8 mouse cellular contexts compared by ENCODE assay signal in genomic region chr9:96980037-96980997, GRCm38 (mm10). TPM values are rescaled to one million over a fixed set of nuclear protein-coding genes. Genes with fewer than 3 reads are reported as not detected.
DNase-seq lines count a peak whose midpoint lies in the region; ATAC-seq lines count a peak whose summit lies in the region.

No protein-coding gene starts in this region.

- no peak for ATAC-seq in heart, embryonic 15.5 days (replicated peaks; ENCODE audit: insufficient number of reproducible peaks, insufficient read depth, low FRiP score, low read depth)
- ATAC-seq in kidney, embryonic 16.5 days (ENCODE audit: low FRiP score, low TSS enrichment), result peak; percentile 44
- peak; percentile 75 for ATAC-seq in neural tube, embryonic 13.5 days (ENCODE audit: low read depth)
- ATAC-seq in granulocyte monocyte progenitor cell, adult 5-6 weeks (replicated peaks; ENCODE audit: poor library complexity, severe bottlenecking), result no peak

- intact Hi-C loops in heart, postnatal 25 days (cut with DNase I), result no loop called here

- WGBS in heart, embryonic 15.5 days, result 48% methylated on average over 10 of the region's 10 CpGs
- 21% methylated on average over 10 of the region's 10 CpGs for WGBS in forebrain, embryonic 10.5 days
- 24% methylated on average over 10 of the region's 10 CpGs for whole genome bisulfite sequencing in kidney, embryonic 16.5 days
- 8% methylated on average over 10 of the region's 10 CpGs for WGBS in neural tube, embryonic 13.5 days

- no peak overlapping the region for H3K4me3 ChIP-seq in heart, embryonic 15.5 days
- peak overlapping the region; percentile 23 for H3K4me3 ChIP-seq in forebrain, embryonic 10.5 days
- H3K4me3 ChIP-seq in kidney, embryonic 16.5 days (ENCODE audit: low read length), result no peak overlapping the region
- no peak overlapping the region for H3K4me3 ChIP-seq in neural tube, embryonic 13.5 days

- H3K4me1 ChIP-seq in heart, embryonic 15.5 days (replicated peaks), result peaks cover 89% of the 10 kb centered on the region
- peaks cover 91% of the 10 kb centered on the region for H3K4me1 ChIP-seq in forebrain, embryonic 10.5 days
- H3K4me1 ChIP-seq in kidney, embryonic 16.5 days (ENCODE audit: insufficient read depth, low read length), result peaks cover 78% of the 10 kb centered on the region
- H3K4me1 ChIP-seq in neural tube, embryonic 13.5 days (replicated peaks), result peaks cover 99% of the 10 kb centered on the region

- no peaks in the 10 kb centered on the region for H3K9me3 ChIP-seq in heart, embryonic 15.5 days (replicated peaks)
- no peaks in the 10 kb centered on the region for H3K9me3 ChIP-seq in forebrain, embryonic 10.5 days
- no peaks in the 10 kb centered on the region for H3K9me3 ChIP-seq in kidney, embryonic 16.5 days (ENCODE audit: low read length)
- H3K9me3 ChIP-seq in neural tube, embryonic 13.5 days, result no peaks in the 10 kb centered on the region

- no peaks in the 10 kb centered on the region for H3K36me3 ChIP-seq in heart, embryonic 15.5 days
- H3K36me3 ChIP-seq in forebrain, embryonic 10.5 days (replicated peaks), result peaks cover 31% of the 10 kb centered on the region
- no peaks in the 10 kb centered on the region for H3K36me3 ChIP-seq in kidney, embryonic 16.5 days (ENCODE audit: insufficient read depth, low read length)
- no peaks in the 10 kb centered on the region for H3K36me3 ChIP-seq in neural tube, embryonic 13.5 days

- H3K4me2 ChIP-seq in heart, embryonic 15.5 days, result no peak overlapping the region
- H3K4me2 ChIP-seq in kidney, embryonic 16.5 days (replicated peaks; ENCODE audit: low read depth, low read length), result 0 out of 2 replicates have a peak overlapping the region, but pooled peaks have one; percentile 16
- H3K4me2 ChIP-seq in neural tube, embryonic 13.5 days, result peak overlapping the region; percentile 28

- DNase-seq in heart, postnatal 25 days (ENCODE audit: low spot score), result no peak
- peak; percentile 84 for DNase-seq in forebrain, embryonic 10.5 days (ENCODE audit: extremely low spot score, low spot score)
- no peak for DNase-seq in testis, postnatal 14 days (ENCODE audit: low spot score)
- no peak for DNase-seq in thymus, postnatal 0 days (ENCODE audit: low spot score)

- H3K9ac ChIP-seq in heart, embryonic 15.5 days, result no peak overlapping the region
- peak overlapping the region; percentile 44; the same call in 1 of the 2 replicates for H3K9ac ChIP-seq in kidney, embryonic 16.5 days (replicated peaks; ENCODE audit: low read length)
- H3K9ac ChIP-seq in neural tube, embryonic 13.5 days, result peak overlapping the region; percentile 54

- no peaks in the 10 kb centered on the region for H3K27me3 ChIP-seq in heart, embryonic 15.5 days
- H3K27me3 ChIP-seq in forebrain, embryonic 10.5 days (ENCODE audit: poor library complexity, severe bottlenecking), result peaks cover 22% of the 10 kb centered on the region
- no peaks in the 10 kb centered on the region for H3K27me3 ChIP-seq in kidney, embryonic 16.5 days (ENCODE audit: insufficient read depth, low read length)
- no peaks in the 10 kb centered on the region for H3K27me3 ChIP-seq in neural tube, embryonic 13.5 days

- 0 out of 2 replicates have a peak overlapping the region, but pooled peaks have one; percentile 17 for H3K27ac ChIP-seq in heart, embryonic 15.5 days
- peak overlapping the region; percentile 86 for H3K27ac ChIP-seq in forebrain, embryonic 10.5 days
- peak overlapping the region; percentile 82 for H3K27ac ChIP-seq in kidney, embryonic 16.5 days (ENCODE audit: low read length)
- H3K27ac ChIP-seq in neural tube, embryonic 13.5 days (replicated peaks), result peak overlapping the region; percentile 86

RNA-seq across cellular contexts. Expression of gene Spsb4, which starts 38.3 kb away (rescaled TPM):
- polyA plus RNA-seq in heart, embryonic 15.5 days (2015; fragmentation: Nextera tagmentation; extraction: Ambion mirVana), result 48.1 and 49.3 TPM in 2 replicates
- total RNA-seq in heart, postnatal 25 days (2021), result 10 to 100 TPM in 1 of 2 experiments, 1 to 10 TPM in 1; 5.6 to 10.5 TPM
- polyA plus RNA-seq in forebrain, embryonic 10.5 days (2016; fragmentation: Nextera tagmentation; extraction: Ambion mirVana), result 102 and 109 TPM in 2 replicates
- 64.3 and 66.6 TPM in 2 replicates for polyA plus RNA-seq in kidney, embryonic 16.5 days (2015; fragmentation: Nextera tagmentation; extraction: Ambion mirVana)
- polyA plus RNA-seq in neural tube, embryonic 13.5 days (2015; fragmentation: Nextera tagmentation; extraction: Ambion mirVana), result 59.6 and 62.4 TPM in 2 replicates
- 1.7 and 2.2 TPM in 2 replicates for polyA plus RNA-seq in thymus, postnatal 0 days (2015; fragmentation: Nextera tagmentation; extraction: Ambion mirVana)
- total RNA-seq in granulocyte monocyte progenitor cell, adult 5-6 weeks (2014; fragmentation: Nextera tagmentation), result 3.1 and 3.9 TPM in 2 replicates
- 5.5 and 6.1 TPM in 2 replicates for total RNA-seq in granulocyte monocyte progenitor cell, adult 5-6 weeks (2017)

Comparison
In these comparisons a context has a peak if more than half of its experiments do, and no peak if none do; other contexts are left out.
1. ATAC-seq: peak in kidney, embryonic 16.5 days (single experiment) and neural tube, embryonic 13.5 days (single experiment); none in heart, embryonic 15.5 days (single experiment) and granulocyte monocyte progenitor cell, adult 5-6 weeks (single experiment).
2. H3K27ac ChIP-seq: peak in every context shown above with its lines; median percentile 86 in forebrain, embryonic 10.5 days; 86 in neural tube, embryonic 13.5 days; 82 in kidney, embryonic 16.5 days; 17 in heart, embryonic 15.5 days.
3. RNA of gene Spsb4, which starts 38.3 kb away (polyA plus RNA-seq): 102 to 109 TPM in forebrain, embryonic 10.5 days, 64.3 to 66.6 TPM in kidney, embryonic 16.5 days, 59.6 to 62.4 TPM in neural tube, embryonic 13.5 days and 48.1 to 49.3 TPM in heart, embryonic 15.5 days; 1.7 to 2.2 TPM in thymus, postnatal 0 days; every median in the first group is over 10 times any median in the second.